Mouse (Mus musculus) forebrain, postnatal 0 days (tissue): ENCODE results near the gene Irf6. TPM values are rescaled to one million over a fixed set of nuclear protein-coding genes. Genes with fewer than 3 reads are reported as not detected.
A peak's percentile ranks its signal among the peaks of the same experiment; 100 is the strongest.

Experiments
- ATAC-seq: fragments of 200-750 bp; cut with Nextera tagmentation; 2 replicates; pipeline ENCODE4 v1.8.0; 2017; ENCODE audit warnings: mild to moderate bottlenecking, moderate library complexity
- DNase-seq: peaks from one replicate; pipeline ENCODE4 v3.0.0-alpha.2; 2015
- H3K27ac ChIP-seq: fragments of 300-500 bp; sonication (generic); 2 replicates; pipeline ENCODE4 v1.5.1; 2014; ENCODE audit warnings: low read depth, mild to moderate bottlenecking, antibody characterized with exemption, low read length, moderate library complexity, mixed read lengths
- H3K27me3 ChIP-seq: fragments of 300-500 bp; sonication (generic); 2 replicates; pipeline ENCODE4 v1.6.1; 2014; ENCODE audit warnings: mild to moderate bottlenecking, low read length, mixed read lengths; ENCODE audit not compliant: insufficient read depth
- H3K36me3 ChIP-seq: fragments of 300-500 bp; sonication (generic); 2 replicates; pipeline ENCODE4 v1.6.1; 2014; ENCODE audit warnings: mild to moderate bottlenecking, moderate library complexity; ENCODE audit not compliant: insufficient read depth
- H3K4me1 ChIP-seq: fragments of 300-500 bp; sonication (generic); 2 replicates; pipeline ENCODE4 v1.6.1; 2014; ENCODE audit warnings: antibody characterized with exemption; ENCODE audit not compliant: insufficient read depth
- H3K4me2 ChIP-seq: fragments of 300-500 bp; sonication (generic); 2 replicates; pipeline ENCODE4 v1.6.1; 2014; ENCODE audit warnings: low read depth, mild to moderate bottlenecking, moderate library complexity
- H3K4me3 ChIP-seq: fragments of 300-500 bp; sonication (generic); 2 replicates; pipeline ENCODE4 v1.5.1; 2014; ENCODE audit warnings: low read depth, low read length, mixed read lengths
- H3K9ac ChIP-seq: fragments of 300-500 bp; sonication (generic); 2 replicates; pipeline ENCODE4 v1.6.1; 2014; ENCODE audit warnings: mild to moderate bottlenecking
- H3K9me3 ChIP-seq: fragments of 300-500 bp; sonication (generic); 2 replicates; pipeline ENCODE4 v1.6.1; 2016; ENCODE audit warnings: low read length
- CTCF ChIP-seq: sonication (generic); IDR thresholded peaks from 2 replicates; pipeline ENCODE4 v1.5.1; 2016; ENCODE audit warnings: antibody characterized with exemption, control low read depth, low read depth
- WGBS: fragments of 180-500 bp; shearing (Covaris S2); extraction: QIAGEN DNeasy Blood & Tissue Kit; methylation state at CpG from one replicate; pipeline ENCODE4 v1.1.7; 2014; 5-methylcytosine and 5-hydroxymethylcytosine counted together
- polyA plus RNA-seq: library from polyadenylated mRNA; unstranded; fragments of >200 nt; fragmentation: Nextera tagmentation; extraction: Ambion mirVana; gene quantifications from 2 replicates; pipeline ENCODE4 v1.2.1, GENCODE M21; 2015
- total RNA-seq: library from RNA; depleted of rRNA; stranded (reverse); fragments of >200 nt; gene quantifications from 2 replicates; pipeline ENCODE4 v1.2.3, GENCODE M21; 2014

The Irf6 gene
- total and polyA plus RNA-seq, 2 experiments from 2014 or later: 0.29 to 0.33 TPM

DNA sequence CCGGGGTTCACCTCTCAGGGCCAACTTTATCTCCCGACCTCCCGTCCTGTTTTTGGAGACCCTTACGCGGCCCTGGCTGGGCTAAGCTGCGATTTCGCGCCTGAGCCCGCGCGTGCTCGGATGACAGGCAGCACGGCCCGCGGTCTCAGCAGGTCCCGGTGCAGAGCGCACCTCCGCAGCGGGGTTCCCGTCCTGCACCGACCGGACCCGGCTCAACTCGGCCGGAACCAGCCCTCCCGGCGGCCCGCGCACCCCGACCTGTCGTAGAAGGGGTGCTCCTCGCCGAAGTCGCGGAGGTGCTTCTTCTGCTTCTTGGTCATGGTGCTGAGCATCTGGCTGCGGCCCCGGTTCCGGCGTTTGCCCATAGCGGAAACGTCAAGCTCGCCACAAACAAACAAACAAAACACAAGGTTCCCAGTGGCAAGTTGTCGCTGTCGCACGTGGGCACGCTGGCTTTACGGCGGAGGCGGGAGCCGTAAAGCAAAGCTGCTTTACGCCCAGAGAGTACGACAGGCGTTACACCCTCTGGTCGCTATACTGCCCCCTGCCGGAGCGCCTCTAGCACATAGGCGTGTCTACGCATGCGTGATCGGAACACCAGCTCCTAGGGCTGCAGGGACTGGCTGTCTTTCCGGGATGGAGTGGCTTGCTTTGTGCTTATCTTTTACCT lies 23.0 kb upstream of the Irf6 start, which contains the start of gene Diexf:
TSS of gene Diexf (minus strand) at position 487 of the 670 bp plus-strand sequence.
- whole genome bisulfite sequencing: under 1% methylated on average over 61 of the region's 61 CpGs
- H3K27ac ChIP-seq: peak within 1 kb of the TSS; percentile 86
- H3K36me3 ChIP-seq: peaks cover 14% of the 10 kb centered on the region; the same call in 1 of the 2 replicates
- no peaks in the 10 kb centered on the region for H3K9me3 ChIP-seq
- H3K27me3 ChIP-seq: no peaks in the 10 kb centered on the region
- H3K4me2 ChIP-seq: peak within 1 kb of the TSS; percentile 58
- peak; percentile 100 for DNase-seq
- H3K9ac ChIP-seq: peak within 1 kb of the TSS; percentile 68
- TF ChIP-seq CTCF: peak; percentile 99
- peak; percentile 96 for ATAC-seq
- H3K4me3 ChIP-seq: peak within 1 kb of the TSS; percentile 71
- H3K4me1 ChIP-seq: peaks cover 10% of the 10 kb centered on the region

DNA sequence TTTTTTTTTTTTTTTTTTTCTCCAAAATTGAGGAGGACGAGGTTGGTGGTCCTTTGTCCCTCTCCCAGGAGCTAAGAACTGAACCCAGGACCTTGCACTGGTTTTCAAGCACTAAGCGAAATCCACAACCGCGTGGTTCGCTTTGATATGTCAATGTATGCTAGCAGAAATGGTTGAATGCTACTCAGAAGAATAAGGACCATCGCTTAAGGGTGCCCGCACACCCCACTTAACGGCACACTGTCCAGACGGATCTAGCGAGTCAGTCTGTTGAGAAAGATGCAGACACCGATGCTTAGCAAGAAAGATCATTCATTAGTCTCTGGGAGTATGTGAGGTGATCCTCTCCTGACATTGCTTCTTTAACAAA lies 22.5 kb upstream of the Irf6 start:
- peak overlapping the region; percentile 57 for H3K9ac ChIP-seq
- H3K4me2 ChIP-seq: peak overlapping the region; percentile 51
- TF ChIP-seq CTCF: no peak
- peak overlapping the region; percentile 86 for H3K27ac ChIP-seq
- H3K4me3 ChIP-seq: peak overlapping the region; percentile 71
- ATAC-seq (peak; percentile 56), DNase-seq (no peak)
- no peaks in the 10 kb centered on the region for H3K27me3 ChIP-seq
- 26% methylated on average over 11 of the region's 11 CpGs for WGBS
- no peaks in the 10 kb centered on the region for H3K9me3 ChIP-seq
- H3K4me1 ChIP-seq: peaks cover 10% of the 10 kb centered on the region
- peaks cover 14% of the 10 kb centered on the region; the same call in 1 of the 2 replicates for H3K36me3 ChIP-seq

DNA sequence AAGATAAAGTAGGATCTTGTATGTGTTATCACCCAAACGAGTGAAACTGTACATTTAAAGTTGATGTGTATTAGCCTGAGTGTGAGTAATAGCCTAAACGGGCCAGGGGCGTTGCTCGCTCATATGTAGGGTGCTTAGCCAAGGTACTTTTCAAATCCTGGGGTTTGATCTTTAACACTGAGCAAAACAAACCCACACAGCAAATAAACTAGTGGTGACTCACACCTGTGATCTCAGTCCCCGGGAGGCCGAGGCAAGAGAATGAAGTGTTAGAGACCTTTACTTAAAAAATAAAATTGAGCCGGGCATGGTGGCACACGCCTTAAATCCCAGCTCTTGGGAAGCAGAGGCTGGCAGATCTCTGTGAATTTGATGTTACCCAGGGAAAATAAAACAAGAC lies 22.1 kb upstream of the Irf6 start:
- peak overlapping the region; percentile 51 for H3K4me2 ChIP-seq
- peaks cover 10% of the 10 kb centered on the region for H3K4me1 ChIP-seq
- TF ChIP-seq CTCF: no peak
- no peaks in the 10 kb centered on the region for H3K27me3 ChIP-seq
- H3K27ac ChIP-seq: peak overlapping the region; percentile 86
- ATAC-seq (peak; percentile 5; the same call in 1 of the 2 replicates), DNase-seq (no peak)
- H3K9ac ChIP-seq: peak overlapping the region; percentile 57
- H3K4me3 ChIP-seq: peak overlapping the region; percentile 71
- no peaks in the 10 kb centered on the region for H3K9me3 ChIP-seq
- H3K36me3 ChIP-seq: peaks cover 14% of the 10 kb centered on the region; the same call in 1 of the 2 replicates
- WGBS: 88% methylated on average over 8 of the region's 8 CpGs

DNA sequence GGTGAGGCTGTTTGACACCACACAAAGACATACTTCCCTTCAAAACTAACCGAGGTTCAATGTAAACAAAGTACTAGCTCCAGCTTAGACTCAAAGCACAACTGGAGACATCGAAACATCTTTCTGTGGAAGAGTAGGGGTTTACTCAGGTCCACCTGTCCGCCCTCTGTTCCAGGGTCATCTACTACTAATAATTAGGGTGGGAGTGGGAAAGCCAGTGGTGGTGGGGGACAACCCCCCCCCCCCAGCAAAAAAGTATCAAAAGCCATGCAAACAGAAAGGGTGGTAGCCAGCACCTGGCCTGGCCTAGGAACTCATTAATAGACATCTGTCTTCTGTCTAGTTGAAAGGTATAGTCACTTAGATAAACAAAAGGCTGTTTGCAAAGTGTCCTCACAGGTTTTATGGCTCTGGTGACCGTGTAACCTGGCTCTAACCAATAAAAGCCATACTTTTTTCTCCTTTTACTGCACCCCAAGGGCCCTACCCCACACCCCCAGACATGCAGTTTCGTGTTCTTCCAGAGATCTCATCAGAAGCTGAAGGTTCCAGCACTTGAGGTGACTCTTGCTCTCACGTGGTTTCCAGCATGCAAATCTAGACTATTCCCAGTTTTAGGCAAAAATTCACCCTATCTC lies 21.5 kb upstream of the Irf6 start:
- no peak overlapping the region for H3K27ac ChIP-seq
- WGBS: 90% methylated on average over 6 of the region's 6 CpGs
- no peaks in the 10 kb centered on the region for H3K9me3 ChIP-seq
- no peaks in the 10 kb centered on the region for H3K27me3 ChIP-seq
- peaks cover 10% of the 10 kb centered on the region for H3K4me1 ChIP-seq
- H3K4me3 ChIP-seq: no peak overlapping the region
- TF ChIP-seq CTCF: no peak
- no peak for ATAC-seq
- no peak overlapping the region for H3K4me2 ChIP-seq
- H3K9ac ChIP-seq: no peak overlapping the region
- H3K36me3 ChIP-seq: peaks cover 14% of the 10 kb centered on the region; the same call in 1 of the 2 replicates
- DNase-seq: no peak

GRCm38 (mm10) chr1:193132385-193132784 lies 20.5 kb upstream of the Irf6 start:
- ATAC-seq (no peak), DNase-seq (no peak)
- no peaks in the 10 kb centered on the region for H3K27me3 ChIP-seq

DNA sequence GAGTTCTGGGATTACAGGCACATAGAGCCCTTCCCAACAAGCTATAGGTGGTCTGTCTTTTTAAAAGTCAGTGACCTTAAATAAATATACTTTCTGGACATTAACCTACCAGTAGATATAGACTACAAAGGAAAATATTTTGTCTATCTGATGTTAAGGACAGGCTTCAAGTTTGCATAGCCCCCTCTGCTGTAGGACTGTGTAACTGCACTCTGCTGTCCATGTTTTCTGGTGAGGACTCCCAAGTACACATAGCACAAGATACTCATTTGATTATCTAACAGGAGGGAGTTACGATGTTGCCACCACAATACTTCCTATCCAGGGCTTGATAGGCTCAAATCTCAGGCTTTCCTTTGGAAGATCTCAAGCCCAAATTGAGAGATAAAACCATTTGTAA lies 19.2 kb upstream of the Irf6 start:
- Histone ChIP-seq H3K27me3 (no peaks in the 10 kb centered on the region), H3K9me3 (no peaks in the 10 kb centered on the region), H3K4me2 (no peak overlapping the region), H3K27ac (no peak overlapping the region), H3K4me3 (no peak overlapping the region), H3K4me1 (peaks cover 8% of the 10 kb centered on the region), H3K9ac (no peak overlapping the region), H3K36me3 (no peaks in the 10 kb centered on the region)
- no peak for DNase-seq
- 88% methylated on average over 1 of the region's 1 CpGs for WGBS
- ATAC-seq: no peak
- peak; percentile 35; the same call in 1 of the 2 replicates for TF ChIP-seq CTCF

More at GRCm38 (mm10) chr1:193132385-193132784, 20.5 kb upstream of the Irf6 start:
- no peak overlapping the region for H3K9ac ChIP-seq
- no peak overlapping the region for H3K4me3 ChIP-seq
- TF ChIP-seq CTCF: no peak
- peaks cover 10% of the 10 kb centered on the region for H3K4me1 ChIP-seq
- H3K9me3 ChIP-seq: no peaks in the 10 kb centered on the region
- no peak overlapping the region for H3K4me2 ChIP-seq
- peaks cover 7% of the 10 kb centered on the region; the same call in 1 of the 2 replicates for H3K36me3 ChIP-seq
- no peak overlapping the region for H3K27ac ChIP-seq

DNA sequence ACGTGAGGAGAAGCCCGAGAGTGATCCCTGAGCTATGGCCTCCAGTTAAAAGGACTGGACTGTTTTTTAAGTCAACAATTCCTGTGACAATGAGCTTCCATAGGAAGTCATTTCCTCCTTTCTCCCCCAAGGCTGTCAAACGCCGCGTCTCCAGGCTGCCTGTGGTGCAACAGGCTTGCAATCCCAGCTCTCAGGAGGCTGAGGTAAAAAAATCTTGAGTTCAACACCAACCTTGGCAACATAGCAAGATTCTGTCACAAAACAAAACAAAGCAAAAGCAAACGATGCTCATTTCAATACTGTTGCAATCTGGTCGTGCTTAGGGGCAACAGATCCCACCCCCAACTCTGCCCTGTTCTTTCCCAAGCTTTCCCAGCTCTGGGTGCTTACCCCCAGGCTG lies 14.8 kb upstream of the Irf6 start:
- WGBS: 35% methylated on average over 7 of the region's 7 CpGs
- Histone ChIP-seq H3K27ac (no peak overlapping the region), H3K27me3 (no peaks in the 10 kb centered on the region), H3K4me2 (no peak overlapping the region), H3K4me1 (no peaks in the 10 kb centered on the region), H3K9ac (no peak overlapping the region), H3K36me3 (no peaks in the 10 kb centered on the region), H3K9me3 (no peaks in the 10 kb centered on the region), H3K4me3 (no peak overlapping the region)
- ATAC-seq (no peak), DNase-seq (peak; percentile 10)
- TF ChIP-seq CTCF: no peak
